Mouse (Mus musculus) ES-Bruce4 (cell line): ENCODE measurements at regions not wholly inside any gene's neighbourhood (a gene's known extent, or its start where the extent isn't known, plus 50 kb on each side); places are given as distances from the start of the nearest gene placed in this dataset.

Experiments
- H3K27ac ChIP-seq: 2 replicates; pipeline ENCODE4 v1.5.1; 2012; ENCODE audit warnings: low read length, inconsistent platforms; ENCODE audit not compliant: insufficient read depth
- H3K27me3 ChIP-seq: 2 replicates; pipeline ENCODE4 v1.6.1; 2012; ENCODE audit warnings: mild to moderate bottlenecking, low read length, inconsistent platforms; ENCODE audit not compliant: control insufficient read depth, poor library complexity, insufficient read depth, severe bottlenecking
- H3K36me3 ChIP-seq: 2 replicates; pipeline ENCODE4 v1.6.1; 2012; ENCODE audit warnings: inconsistent platforms, mild to moderate bottlenecking, low read length, moderate library complexity; ENCODE audit not compliant: control insufficient read depth, poor library complexity, insufficient read depth, severe bottlenecking
- H3K4me1 ChIP-seq: one replicate; pipeline ENCODE4 v1.8.1; 2011; ENCODE audit warnings: low read length; ENCODE audit not compliant: control insufficient read depth, insufficient read depth
- H3K4me3 ChIP-seq: 2 replicates; pipeline ENCODE4 v1.5.1; 2011; ENCODE audit warnings: low read depth, mild to moderate bottlenecking, low read length
- H3K9ac ChIP-seq: 2 replicates; pipeline ENCODE4 v1.6.1; 2012; ENCODE audit warnings: low read depth, mild to moderate bottlenecking, inconsistent platforms; ENCODE audit not compliant: poor library complexity, severe bottlenecking
- H3K9me3 ChIP-seq: replicated peaks from 2 replicates; pipeline ENCODE4 v1.6.1; 2012; ENCODE audit warnings: mild to moderate bottlenecking, low read length, inconsistent platforms; ENCODE audit not compliant: control insufficient read depth, poor library complexity, insufficient read depth, severe bottlenecking
- CTCF ChIP-seq: IDR thresholded peaks from one replicate; pipeline ENCODE4 v1.8.1; 2011; ENCODE audit warnings: low read depth, low read length
- EP300 ChIP-seq: IDR thresholded peaks from 2 replicates; pipeline ENCODE4 v1.6.1; 2011; ENCODE audit warnings: low read depth, low read length; ENCODE audit not compliant: insufficient read depth
- POLR2A ChIP-seq: IDR thresholded peaks from one replicate; pipeline ENCODE4 v1.8.1; 2011; ENCODE audit warnings: low read length; ENCODE audit not compliant: insufficient read depth

DNA sequence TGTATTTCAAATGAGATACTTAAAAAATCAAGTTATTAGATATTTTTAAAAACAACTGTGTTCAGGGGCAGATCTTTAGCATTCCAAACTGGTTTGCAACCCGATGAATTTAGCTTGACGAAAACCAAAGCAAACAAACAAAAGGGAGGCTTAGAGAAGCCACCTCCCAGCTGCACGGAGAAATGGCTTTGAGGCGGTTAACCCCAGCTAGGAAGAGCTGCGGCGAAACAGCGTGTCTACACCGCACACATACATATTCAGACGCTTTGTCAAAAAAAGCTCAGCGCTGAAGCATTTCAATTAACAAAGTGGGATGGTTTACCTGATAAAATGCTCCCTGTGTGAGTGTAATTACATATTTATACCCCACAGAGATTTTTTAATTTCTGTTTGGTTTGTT lies 123.0 kb upstream of the Ap5m1 start:
- Histone ChIP-seq H3K4me1 (no peaks in the 10 kb centered on the region), H3K9me3 (no peaks in the 10 kb centered on the region), H3K27ac (no peak overlapping the region), H3K36me3 (no peaks in the 10 kb centered on the region), H3K27me3 (no peaks in the 10 kb centered on the region), H3K9ac (no peak overlapping the region), H3K4me3 (no peak overlapping the region)
- no peak for TF ChIP-seq CTCF
- TF ChIP-seq EP300, result no peak
- no peak for TF ChIP-seq POLR2A

DNA sequence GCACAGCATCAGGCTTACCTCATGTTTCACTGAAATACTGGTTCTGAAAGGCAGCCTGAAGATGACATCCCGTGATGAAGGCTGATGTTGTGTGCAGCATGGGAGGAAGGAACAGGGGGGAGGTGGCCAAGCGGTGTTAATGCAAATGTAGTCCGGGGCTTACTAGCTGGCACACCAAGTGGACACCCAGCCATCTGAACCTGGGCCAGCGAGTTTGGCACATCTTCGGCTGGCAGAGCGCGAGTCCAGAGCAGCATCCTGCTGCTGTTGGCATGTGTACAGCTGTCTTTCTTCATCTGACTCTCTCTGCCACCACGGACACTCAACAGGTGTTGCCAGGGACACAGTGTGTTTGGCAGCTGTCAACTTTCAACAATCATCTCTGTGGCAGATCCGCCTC lies 135.0 kb upstream of the Ap5m1 start:
- Histone ChIP-seq H3K9ac (no peak overlapping the region), H3K4me3 (no peak overlapping the region), H3K4me1 (no peaks in the 10 kb centered on the region), H3K36me3 (no peaks in the 10 kb centered on the region), H3K9me3 (no peaks in the 10 kb centered on the region), H3K27me3 (no peaks in the 10 kb centered on the region), H3K27ac (no peak overlapping the region)
- no peak for TF ChIP-seq EP300
- TF ChIP-seq POLR2A, result no peak
- TF ChIP-seq CTCF, result no peak

DNA sequence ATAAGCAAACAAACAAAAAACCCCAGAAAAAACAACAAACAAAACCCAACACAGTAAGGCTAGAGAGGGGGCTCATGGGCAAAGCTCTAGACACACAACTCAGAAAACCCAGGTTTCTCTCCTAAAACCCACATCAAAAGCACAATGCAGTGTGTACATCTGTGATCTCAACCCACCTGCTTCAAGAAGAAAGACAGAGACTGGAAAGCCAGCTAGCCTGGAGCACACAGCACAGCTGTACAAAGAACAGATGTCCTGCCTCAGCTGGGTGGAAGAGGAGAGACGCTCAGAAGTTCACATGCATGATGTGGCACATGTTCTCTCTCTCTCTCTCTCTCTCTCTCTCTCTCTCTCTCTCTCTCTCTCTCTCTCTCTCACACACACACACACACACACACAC lies 140.0 kb upstream of the Ap5m1 start:
- Histone ChIP-seq H3K9ac (no peak overlapping the region), H3K9me3 (no peaks in the 10 kb centered on the region), H3K27me3 (no peaks in the 10 kb centered on the region), H3K27ac (no peak overlapping the region), H3K4me3 (no peak overlapping the region), H3K4me1 (no peaks in the 10 kb centered on the region), H3K36me3 (no peaks in the 10 kb centered on the region)
- TF ChIP-seq EP300 (no peak), CTCF (no peak), POLR2A (no peak)

DNA sequence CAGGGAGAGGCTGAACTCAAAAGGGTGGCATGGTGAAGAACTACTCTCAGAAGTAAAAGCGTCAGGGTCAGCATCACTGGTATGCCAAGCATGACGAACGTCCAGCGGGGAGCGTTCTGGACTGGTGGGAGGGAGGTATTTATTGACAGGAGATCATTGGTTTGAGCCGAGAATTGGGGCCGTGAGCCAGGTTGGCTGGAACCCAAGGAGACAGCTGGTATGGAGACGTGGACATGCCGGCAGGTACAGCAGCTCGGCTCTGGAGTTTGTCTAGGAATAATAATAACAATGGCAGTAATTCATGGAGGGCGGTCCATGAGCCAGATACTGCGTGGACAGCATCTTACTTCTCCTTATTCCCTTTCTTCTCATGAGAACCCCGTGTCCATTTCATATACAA lies 156.5 kb upstream of the Ap5m1 start:
- Histone ChIP-seq H3K9ac (no peak overlapping the region), H3K4me3 (no peak overlapping the region), H3K36me3 (no peaks in the 10 kb centered on the region), H3K27ac (no peak overlapping the region), H3K9me3 (peaks cover 3% of the 10 kb centered on the region), H3K27me3 (no peaks in the 10 kb centered on the region), H3K4me1 (no peaks in the 10 kb centered on the region)
- TF ChIP-seq POLR2A (no peak), CTCF (no peak), EP300 (no peak)

DNA sequence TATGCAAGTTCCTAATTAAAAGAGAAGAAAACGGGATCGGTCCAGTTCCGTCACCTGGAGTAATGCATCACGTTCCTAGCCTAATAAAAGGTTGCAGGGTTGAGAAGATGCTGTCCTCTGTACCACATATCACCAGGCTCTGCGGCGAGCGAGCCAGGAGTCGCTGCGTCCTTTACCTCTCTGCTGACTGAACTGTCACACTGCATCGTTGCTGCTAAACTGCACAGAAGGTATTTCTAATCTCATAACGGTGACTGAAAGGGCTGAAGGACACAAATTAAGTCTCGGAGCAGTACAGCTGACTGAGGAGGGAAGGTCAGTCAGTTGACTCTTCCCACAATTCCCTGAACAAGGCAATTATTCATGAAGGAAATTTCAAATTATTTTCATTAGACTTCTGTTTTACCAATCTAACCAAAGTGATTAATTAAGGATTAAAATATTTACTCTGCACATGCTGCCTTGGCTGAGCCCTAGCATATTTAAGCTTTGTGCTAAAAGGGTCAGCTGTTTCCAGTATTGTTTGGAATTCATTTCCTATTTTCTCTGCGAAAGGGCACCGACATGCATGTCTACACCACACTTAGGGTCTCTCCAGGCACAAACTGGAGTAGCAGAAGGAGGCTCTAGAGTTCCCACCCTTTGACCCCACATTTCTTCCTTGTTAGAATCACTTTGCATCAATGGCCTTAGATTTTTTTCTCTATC lies 157.8 kb upstream of the Ap5m1 start:
- TF ChIP-seq POLR2A (no peak), CTCF (no peak), EP300 (no peak)
- Histone ChIP-seq H3K9ac (no peak overlapping the region), H3K4me1 (no peaks in the 10 kb centered on the region), H3K27ac (no peak overlapping the region), H3K4me3 (no peak overlapping the region), H3K27me3 (no peaks in the 10 kb centered on the region), H3K9me3 (peaks cover 3% of the 10 kb centered on the region), H3K36me3 (no peaks in the 10 kb centered on the region)

DNA sequence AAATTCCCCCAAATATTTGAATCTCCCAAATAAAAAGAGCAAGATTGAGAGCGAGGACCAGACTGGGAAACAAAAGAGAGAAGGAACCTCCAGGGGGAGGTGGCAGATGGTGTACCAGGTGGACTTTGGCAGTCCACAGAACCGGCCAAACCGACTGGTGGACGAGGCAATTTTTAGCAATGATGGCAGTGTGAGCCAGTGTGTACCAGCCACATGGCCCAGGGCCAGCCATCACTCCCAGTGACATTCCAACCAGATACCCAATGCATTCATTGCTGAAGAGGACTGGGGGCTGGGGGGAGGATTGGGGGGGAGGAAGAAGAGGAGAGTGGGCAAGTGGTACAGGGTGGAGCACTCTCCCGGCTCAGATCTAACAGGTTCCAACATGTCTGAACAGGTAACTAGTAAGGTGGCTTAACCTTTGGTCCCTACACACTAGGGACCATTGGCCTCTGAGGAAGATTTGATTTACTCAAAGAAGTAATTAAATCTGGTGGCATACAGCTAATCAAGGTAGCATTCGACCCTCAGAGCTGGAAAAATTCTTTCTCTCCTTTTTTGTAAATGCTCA lies 158.4 kb upstream of the Ap5m1 start:
- H3K27me3 ChIP-seq, result no peaks in the 10 kb centered on the region
- no peaks in the 10 kb centered on the region for H3K36me3 ChIP-seq
- no peak overlapping the region for H3K9ac ChIP-seq
- no peak overlapping the region for H3K4me3 ChIP-seq
- peaks cover 3% of the 10 kb centered on the region for H3K9me3 ChIP-seq
- H3K4me1 ChIP-seq, result no peaks in the 10 kb centered on the region
- H3K27ac ChIP-seq, result no peak overlapping the region
- TF ChIP-seq CTCF (no peak), EP300 (no peak), POLR2A (no peak)
